Mouse (Mus musculus): ENCODE results near the gene Agrp. TPM values are rescaled to one million over a fixed set of nuclear protein-coding genes. Genes with fewer than 3 reads are reported as not detected.
A peak's percentile ranks its signal among the peaks of the same experiment; 100 is the strongest.

The Agrp gene
- polyA plus RNA-seq, 1 experiment from 2014 or later, result 0.64 TPM

DNA sequence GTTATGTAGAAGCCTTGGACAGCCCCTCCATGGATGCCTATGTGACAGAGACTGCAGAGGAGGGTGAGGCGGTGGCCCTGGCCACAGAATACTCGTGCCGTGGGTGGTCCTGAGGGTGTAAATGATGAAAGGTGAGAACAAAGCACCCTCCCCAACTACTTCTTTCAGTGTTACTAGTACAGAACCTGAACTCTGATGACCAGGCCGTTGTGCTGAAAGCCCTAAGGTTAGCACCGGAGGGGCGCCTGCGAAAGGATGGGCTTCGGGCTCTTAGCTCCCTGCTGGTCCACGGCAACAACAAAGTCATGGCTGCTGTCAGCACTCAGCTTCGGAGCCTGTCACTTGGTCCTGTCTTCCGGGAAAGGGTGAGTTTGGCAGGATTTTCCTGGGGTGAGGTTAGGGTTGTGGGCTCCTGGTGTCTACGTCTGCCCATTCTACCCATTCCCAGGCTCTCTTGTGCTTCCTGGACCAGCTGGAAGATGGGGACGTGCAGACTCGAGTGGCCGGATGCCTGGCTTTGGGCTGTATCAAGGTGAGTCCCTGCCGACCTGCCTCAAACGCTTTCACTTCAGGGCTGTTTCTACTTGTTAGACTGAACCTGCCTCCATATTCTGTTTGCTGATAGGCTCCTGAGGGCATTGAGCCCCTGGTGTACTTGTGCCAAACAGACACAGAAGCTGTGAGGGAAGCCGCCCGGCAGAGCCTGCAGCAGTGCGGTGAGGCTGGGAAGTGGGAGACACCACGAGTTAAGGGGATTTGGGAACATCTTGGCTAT, 16.1 kb downstream of the Agrp start:
- H3K4me1 ChIP-seq, result peaks cover 44% of the 10 kb centered on the region
- no peak for DNase-seq (ENCODE audit: low spot score)
- WGBS, result 91% methylated on average over 21 of the region's 21 CpGs
- H3K27ac ChIP-seq (replicated peaks), result no peak overlapping the region
- H3K4me3 ChIP-seq, result no peak overlapping the region
- H3K9me3 ChIP-seq, result no peaks in the 10 kb centered on the region
- peaks cover 72% of the 10 kb centered on the region for H3K36me3 ChIP-seq (replicated peaks)
- no peaks in the 10 kb centered on the region for H3K27me3 ChIP-seq (replicated peaks; ENCODE audit: low read depth, poor library complexity, severe bottlenecking)

DNA sequence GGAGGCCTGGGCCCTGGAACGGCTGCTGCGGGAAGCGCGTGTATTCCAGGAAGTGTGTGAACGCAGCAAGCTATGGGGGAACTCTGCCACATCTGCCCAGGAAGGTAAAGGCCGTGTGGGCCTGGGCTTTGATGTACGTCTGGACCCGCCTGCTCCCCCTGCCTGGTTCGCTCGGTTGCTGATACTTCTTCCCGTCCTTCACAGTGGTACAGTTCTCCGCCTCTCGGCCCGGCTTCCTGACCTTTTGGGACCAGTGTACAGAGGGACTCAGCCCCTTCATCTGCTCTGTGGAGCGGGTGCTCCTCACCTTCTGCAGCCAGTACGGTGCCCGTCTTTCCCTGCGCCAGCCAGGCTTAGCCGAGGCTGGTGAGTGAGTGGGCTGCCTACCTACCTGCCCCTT, 17.0 kb downstream of the Agrp start:
- peaks cover 81% of the 10 kb centered on the region for H3K36me3 ChIP-seq (replicated peaks)
- H3K4me1 ChIP-seq, result peaks cover 38% of the 10 kb centered on the region
- H3K27me3 ChIP-seq (replicated peaks; ENCODE audit: low read depth, poor library complexity, severe bottlenecking), result peaks cover 6% of the 10 kb centered on the region
- no peak for DNase-seq (ENCODE audit: low spot score)
- no peak overlapping the region for H3K4me3 ChIP-seq
- WGBS, result 84% methylated on average over 19 of the region's 19 CpGs
- no peak overlapping the region for H3K27ac ChIP-seq (replicated peaks)
- H3K9me3 ChIP-seq, result no peaks in the 10 kb centered on the region

DNA sequence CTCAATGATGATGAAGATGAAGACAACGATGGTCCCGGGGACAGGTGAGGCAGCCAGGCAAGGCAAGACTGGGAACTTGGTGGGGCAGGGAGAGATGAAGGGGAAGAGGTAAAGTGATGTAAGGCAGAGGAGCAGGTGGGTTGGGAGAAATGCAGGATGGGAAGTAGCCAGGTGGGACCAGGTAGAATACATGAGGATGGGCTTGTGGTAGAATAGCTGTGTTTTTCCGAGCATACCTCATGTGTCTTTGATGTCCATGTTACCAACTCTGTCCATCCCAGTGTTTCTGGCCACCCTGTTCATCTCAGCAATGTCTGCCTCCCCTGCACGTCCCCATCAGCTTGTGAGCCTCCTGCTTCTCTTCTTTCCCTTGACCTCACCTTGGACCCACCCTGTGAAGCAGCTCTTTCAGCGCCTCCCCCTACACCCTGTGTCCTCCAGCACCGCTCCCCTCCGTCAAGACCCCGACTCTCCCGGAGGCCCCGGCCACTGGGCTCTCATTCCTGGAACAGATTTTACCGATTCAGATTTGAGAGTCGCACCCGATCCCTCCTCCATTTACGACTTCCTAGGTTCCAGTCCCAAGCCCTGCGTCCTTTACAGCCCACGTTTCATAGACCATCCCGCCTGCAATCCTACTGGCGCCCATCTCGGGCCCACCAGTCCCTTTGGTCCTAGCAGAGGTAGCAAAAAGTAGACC, 18.2 kb downstream of the Agrp start:
- DNase-seq (ENCODE audit: low spot score), result no peak
- Histone ChIP-seq H3K27ac (replicated peaks) (no peak overlapping the region), H3K4me3 (no peak overlapping the region), H3K27me3 (replicated peaks; ENCODE audit: low read depth, poor library complexity, severe bottlenecking) (peaks cover 18% of the 10 kb centered on the region), H3K36me3 (replicated peaks) (peaks cover 86% of the 10 kb centered on the region), H3K9me3 (no peaks in the 10 kb centered on the region), H3K4me1 (peaks cover 35% of the 10 kb centered on the region)
- WGBS, result 92% methylated on average over 19 of the region's 19 CpGs

DNA sequence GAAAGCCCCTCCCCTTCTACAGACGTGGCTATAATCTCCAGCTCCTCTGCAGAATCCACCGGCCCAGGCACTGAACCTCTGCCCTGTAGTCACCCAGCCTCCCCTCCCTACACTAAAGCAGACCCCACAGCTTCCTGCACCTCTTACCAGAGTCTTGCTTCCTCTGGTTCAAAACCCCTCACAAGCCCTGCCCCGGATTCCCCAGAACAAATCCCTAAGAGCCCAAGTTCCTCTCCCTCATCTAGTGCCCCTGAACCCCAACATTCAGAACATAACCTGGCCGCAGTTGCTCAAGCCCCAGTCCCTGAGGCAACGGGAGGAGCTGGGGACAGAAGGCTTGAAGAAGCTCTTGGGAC, 18.9 kb downstream of the Agrp start:
- 93% methylated on average over 5 of the region's 5 CpGs for WGBS
- no peak for DNase-seq (ENCODE audit: low spot score)
- no peak overlapping the region for H3K27ac ChIP-seq (replicated peaks)

DNA sequence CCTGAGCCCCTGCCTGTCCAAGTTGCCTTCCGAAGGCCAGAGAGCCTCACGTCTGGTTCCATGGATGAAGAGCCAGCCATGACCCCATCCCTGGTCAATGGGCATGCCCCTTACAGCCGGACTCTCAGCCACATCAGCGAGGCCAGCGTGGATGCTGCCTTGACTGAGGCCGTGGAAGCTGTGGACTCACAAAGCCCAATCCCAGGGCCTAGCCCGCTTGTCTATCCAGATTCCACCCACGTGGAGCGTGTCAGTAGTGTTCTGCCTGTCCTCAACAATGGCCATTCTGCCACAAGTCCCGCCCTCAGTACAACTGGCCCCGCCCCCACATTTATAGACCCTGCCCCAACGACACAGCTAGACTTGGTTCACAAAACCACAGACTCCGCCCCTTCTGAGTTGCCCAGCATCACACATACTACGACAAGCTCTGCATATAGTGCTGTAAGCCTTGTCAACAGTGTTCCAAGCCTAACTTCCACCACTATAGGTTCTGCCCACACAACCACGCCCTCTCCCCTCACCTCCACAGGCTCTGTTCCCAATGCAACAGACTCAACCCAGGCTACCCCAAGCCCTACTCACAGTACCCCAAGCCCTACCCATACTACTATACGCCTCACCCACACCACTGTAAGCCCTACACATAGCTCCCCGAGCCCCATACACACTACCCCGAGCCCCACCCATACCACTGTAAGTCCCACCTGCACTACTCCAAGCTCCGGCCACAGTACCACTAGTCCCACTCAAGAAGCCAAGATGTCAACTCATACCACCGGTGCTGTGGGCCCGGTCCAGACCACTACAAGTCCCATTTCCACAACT, 19.5 kb downstream of the Agrp start:
- Histone ChIP-seq H3K9me3 (no peaks in the 10 kb centered on the region), H3K4me3 (no peak overlapping the region), H3K36me3 (replicated peaks) (peaks cover 78% of the 10 kb centered on the region), H3K27me3 (replicated peaks; ENCODE audit: low read depth, poor library complexity, severe bottlenecking) (peaks cover 30% of the 10 kb centered on the region), H3K4me1 (peaks cover 33% of the 10 kb centered on the region), H3K27ac (replicated peaks) (no peak overlapping the region)
- no peak for DNase-seq (ENCODE audit: low spot score)
- WGBS, result 89% methylated on average over 21 of the region's 21 CpGs

More for the DNA sequence above, 18.9 kb downstream of the Agrp start:
- H3K4me1 ChIP-seq, result peaks cover 33% of the 10 kb centered on the region
- H3K27me3 ChIP-seq (replicated peaks; ENCODE audit: low read depth, poor library complexity, severe bottlenecking), result peaks cover 24% of the 10 kb centered on the region
- H3K36me3 ChIP-seq (replicated peaks), result peaks cover 80% of the 10 kb centered on the region
- H3K4me3 ChIP-seq, result no peak overlapping the region
- H3K9me3 ChIP-seq, result no peaks in the 10 kb centered on the region

DNA sequence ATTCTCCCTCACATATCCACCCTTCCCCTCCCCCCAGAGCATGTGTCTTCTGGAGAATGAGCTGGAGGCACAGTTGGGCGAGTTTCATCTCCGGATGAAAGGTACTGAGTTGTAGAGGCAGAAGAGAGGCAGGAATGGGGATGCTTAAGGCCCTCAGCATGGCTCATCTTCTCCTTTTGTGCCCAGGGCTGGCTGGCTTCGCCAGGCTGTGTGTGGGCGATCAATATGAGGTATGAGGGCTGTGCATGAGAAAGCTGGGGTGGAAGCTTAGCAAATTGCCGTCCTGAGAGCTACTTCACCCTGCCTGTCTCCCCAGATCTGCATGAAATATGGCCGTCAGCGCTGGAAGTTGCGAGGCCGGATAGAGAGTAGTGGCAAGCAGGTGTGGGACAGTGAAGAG, 21.3 kb downstream of the Agrp start:
- whole genome bisulfite sequencing, result 89% methylated on average over 9 of the region's 9 CpGs
- H3K4me3 ChIP-seq, result no peak overlapping the region
- no peaks in the 10 kb centered on the region for H3K9me3 ChIP-seq
- H3K36me3 ChIP-seq (replicated peaks), result peaks cover 62% of the 10 kb centered on the region
- peaks cover 20% of the 10 kb centered on the region for H3K4me1 ChIP-seq
- H3K27ac ChIP-seq (replicated peaks), result no peak overlapping the region
- peaks cover 46% of the 10 kb centered on the region for H3K27me3 ChIP-seq (replicated peaks; ENCODE audit: low read depth, poor library complexity, severe bottlenecking)
- no peak for DNase-seq (ENCODE audit: low spot score)

DNA sequence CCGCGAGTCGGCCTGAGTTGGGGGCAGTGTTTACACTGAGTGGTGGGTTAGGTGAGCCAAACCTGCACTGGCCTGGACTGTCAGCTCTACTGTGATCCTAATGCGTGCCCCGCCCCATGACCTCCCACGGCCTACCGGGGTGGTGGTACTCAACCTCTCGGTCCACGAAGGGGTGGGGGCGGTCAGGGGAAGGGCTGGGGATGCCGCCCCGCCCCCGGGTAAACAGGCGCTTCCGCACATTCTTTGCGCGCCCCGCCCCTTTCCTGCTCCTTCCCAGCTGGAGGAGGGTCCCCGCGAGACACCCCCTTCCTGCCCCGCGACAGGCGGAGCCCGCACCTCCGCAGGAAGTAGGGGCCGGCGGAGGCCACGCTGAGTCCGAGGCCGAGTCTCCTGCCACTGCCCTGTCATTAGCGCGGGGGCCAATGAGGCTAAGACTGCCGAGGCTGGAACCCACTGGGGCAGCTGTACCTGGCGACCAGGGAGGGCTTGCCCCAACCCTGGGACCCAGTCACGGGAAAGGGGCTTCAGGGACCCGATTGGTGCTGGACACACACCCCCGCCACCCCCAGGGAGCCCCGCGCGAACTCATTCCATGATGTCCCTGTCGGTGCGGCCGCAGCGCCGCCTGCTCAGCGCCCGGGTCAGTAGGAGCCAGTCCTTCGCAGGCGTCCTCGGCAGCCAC, 23.2 kb downstream of the Agrp start:
- Histone ChIP-seq H3K4me3 (peak overlapping the region; percentile 71), H3K9me3 (no peaks in the 10 kb centered on the region), H3K36me3 (replicated peaks) (peaks cover 43% of the 10 kb centered on the region), H3K27ac (replicated peaks) (peak overlapping the region; percentile 52; the same call in 1 of the 2 replicates), H3K4me1 (peaks cover 20% of the 10 kb centered on the region), H3K27me3 (replicated peaks; ENCODE audit: low read depth, poor library complexity, severe bottlenecking) (peaks cover 46% of the 10 kb centered on the region)
- peak; percentile 74 for DNase-seq (ENCODE audit: low spot score)
- under 1% methylated on average over 50 of the region's 50 CpGs for WGBS

DNA sequence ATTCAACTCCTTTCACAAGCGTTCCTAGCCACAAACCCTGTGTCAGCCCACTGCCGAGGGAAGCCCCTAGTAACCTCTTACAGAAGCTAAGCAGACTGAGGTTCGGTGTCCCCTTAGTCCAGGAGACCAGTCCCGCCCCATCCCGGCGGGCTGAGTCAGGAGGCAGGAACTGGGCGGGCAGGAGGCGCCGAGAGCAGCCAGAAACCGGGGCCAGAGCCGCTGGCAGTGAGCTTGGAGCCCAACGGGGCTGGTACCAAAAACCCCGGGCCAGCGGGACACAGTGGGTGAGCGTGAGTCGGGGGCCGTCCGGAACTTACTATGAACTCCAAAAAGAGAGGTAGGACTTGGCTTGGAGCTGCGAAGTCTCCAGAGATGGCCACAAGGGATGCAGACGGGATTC, 24.2 kb downstream of the Agrp start:
- peak overlapping the region; percentile 71 for H3K4me3 ChIP-seq
- peak; percentile 33 for DNase-seq (ENCODE audit: low spot score)

DNA sequence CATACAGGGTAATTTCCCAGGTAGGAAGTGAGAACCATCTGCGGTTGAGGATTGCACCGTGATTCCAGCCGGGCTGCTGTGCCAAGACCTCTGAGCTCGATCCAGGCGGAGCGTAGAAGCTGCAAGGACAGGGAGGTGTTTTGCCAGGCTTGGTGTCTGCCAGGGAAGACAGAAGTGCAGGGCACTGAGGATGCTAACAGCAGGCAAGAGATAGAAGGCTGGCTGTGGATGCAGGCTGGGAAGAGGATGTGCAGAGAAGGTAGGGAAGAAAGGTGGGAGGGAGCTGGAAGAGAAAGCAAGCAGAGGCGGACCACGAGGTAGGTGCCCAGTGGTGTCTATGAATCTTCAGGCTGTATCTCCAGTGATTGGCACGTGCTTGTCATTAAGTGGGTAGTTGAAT, 25.4 kb downstream of the Agrp start:
- no peak overlapping the region for H3K27ac ChIP-seq (replicated peaks)
- DNase-seq (ENCODE audit: low spot score), result no peak
- H3K27me3 ChIP-seq (replicated peaks; ENCODE audit: low read depth, poor library complexity, severe bottlenecking), result peaks cover 46% of the 10 kb centered on the region
- H3K4me3 ChIP-seq, result no peak overlapping the region
- 88% methylated on average over 9 of the region's 9 CpGs for WGBS
- peaks cover 21% of the 10 kb centered on the region for H3K36me3 ChIP-seq (replicated peaks)
- H3K4me1 ChIP-seq, result peaks cover 33% of the 10 kb centered on the region
- no peaks in the 10 kb centered on the region for H3K9me3 ChIP-seq

More for the DNA sequence above, 24.2 kb downstream of the Agrp start:
- Histone ChIP-seq H3K36me3 (replicated peaks) (peaks cover 33% of the 10 kb centered on the region), H3K27me3 (replicated peaks; ENCODE audit: low read depth, poor library complexity, severe bottlenecking) (peaks cover 46% of the 10 kb centered on the region), H3K9me3 (no peaks in the 10 kb centered on the region), H3K27ac (replicated peaks) (no peak overlapping the region), H3K4me1 (peaks cover 21% of the 10 kb centered on the region)
- WGBS, result 3% methylated on average over 20 of the region's 20 CpGs

DNA sequence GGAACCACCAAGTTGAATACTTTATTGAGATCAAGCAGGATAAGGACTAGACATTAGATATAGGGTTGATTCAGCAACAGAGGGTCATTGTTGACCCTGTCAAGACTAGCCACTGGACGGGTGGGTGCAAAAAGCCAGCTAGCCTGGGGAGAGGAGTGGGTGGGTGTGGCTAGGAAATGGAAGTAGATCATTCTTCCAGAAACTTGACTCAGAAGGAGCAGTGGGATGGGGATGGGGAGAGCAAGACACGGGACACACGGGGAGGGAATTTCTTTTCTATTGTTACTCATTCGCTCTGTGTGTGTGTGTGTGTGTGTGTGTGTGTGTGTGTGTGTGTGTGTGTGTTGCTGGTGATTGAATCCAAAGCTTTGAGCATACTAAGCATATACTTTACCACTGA, 27.4 kb downstream of the Agrp start:
- no peak overlapping the region for H3K4me3 ChIP-seq
- peaks cover under 1% of the 10 kb centered on the region; the same call in 1 of the 2 replicates for H3K36me3 ChIP-seq (replicated peaks)
- no peaks in the 10 kb centered on the region for H3K9me3 ChIP-seq
- H3K4me1 ChIP-seq, result peaks cover 52% of the 10 kb centered on the region
- H3K27me3 ChIP-seq (replicated peaks; ENCODE audit: low read depth, poor library complexity, severe bottlenecking), result peaks cover 36% of the 10 kb centered on the region
- no peak overlapping the region for H3K27ac ChIP-seq (replicated peaks)
- DNase-seq (ENCODE audit: low spot score), result no peak
- WGBS, result 77% methylated on average over 4 of the region's 4 CpGs

DNA sequence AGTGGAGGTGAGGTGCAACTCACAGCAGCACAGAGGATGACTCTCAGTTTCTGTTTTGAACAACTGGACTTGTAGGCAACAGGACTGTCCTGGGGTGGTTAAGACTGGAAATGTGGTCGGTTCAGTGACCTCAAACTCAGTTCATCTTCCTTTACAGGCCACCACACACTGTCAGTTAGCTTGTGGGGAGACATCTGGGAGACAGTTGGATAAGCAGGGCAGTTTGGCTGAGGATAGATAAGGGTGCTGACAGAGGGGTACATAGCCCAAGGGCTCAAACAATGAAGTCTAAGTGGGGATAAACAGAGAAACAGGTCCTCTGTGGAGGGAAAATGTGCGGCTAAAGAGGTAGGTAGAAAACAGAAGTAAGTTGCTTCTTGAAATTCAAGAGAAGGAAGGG, 27.8 kb downstream of the Agrp start:
- Histone ChIP-seq H3K27ac (replicated peaks) (no peak overlapping the region), H3K9me3 (no peaks in the 10 kb centered on the region), H3K36me3 (replicated peaks) (no peaks in the 10 kb centered on the region), H3K27me3 (replicated peaks; ENCODE audit: low read depth, poor library complexity, severe bottlenecking) (peaks cover 34% of the 10 kb centered on the region), H3K4me3 (no peak overlapping the region), H3K4me1 (peaks cover 52% of the 10 kb centered on the region)
- WGBS, result 81% methylated on average over 2 of the region's 2 CpGs
- DNase-seq (ENCODE audit: low spot score), result no peak

DNA sequence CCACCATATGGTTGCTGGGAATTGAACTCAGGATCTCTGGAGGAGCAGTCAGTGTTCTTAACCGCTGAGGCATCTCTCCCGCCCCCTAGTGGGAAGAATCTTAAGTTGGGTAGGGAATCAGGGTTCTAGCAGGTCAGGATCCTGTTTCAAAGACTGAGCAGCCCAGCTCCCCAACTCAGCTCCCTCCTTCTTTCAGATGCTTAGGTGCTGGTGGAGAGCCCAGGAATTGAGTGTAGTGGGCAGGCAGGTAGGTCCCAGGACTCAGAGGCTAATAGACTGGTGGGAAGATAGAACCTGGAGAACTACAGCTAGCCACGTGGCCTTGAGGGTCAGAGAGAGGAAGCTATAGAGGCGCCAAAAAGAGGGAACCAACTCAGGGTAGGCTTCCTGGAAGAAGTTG, 29.5 kb downstream of the Agrp start:
- 25% methylated on average over 4 of the region's 4 CpGs for WGBS
- DNase-seq (ENCODE audit: low spot score), result peak; percentile 46

More for the DNA sequence above, 29.5 kb downstream of the Agrp start:
- Histone ChIP-seq H3K4me3 (no peak overlapping the region; the same call in 1 of the 2 replicates), H3K4me1 (peaks cover 39% of the 10 kb centered on the region), H3K27ac (replicated peaks) (no peak overlapping the region), H3K36me3 (replicated peaks) (no peaks in the 10 kb centered on the region), H3K27me3 (replicated peaks; ENCODE audit: low read depth, poor library complexity, severe bottlenecking) (peaks cover 31% of the 10 kb centered on the region), H3K9me3 (no peaks in the 10 kb centered on the region)
